Mouse (Mus musculus) forebrain, embryonic 16.5 days (tissue): ENCODE data around the gene Tmem211. TPM values are rescaled to one million over a fixed set of nuclear protein-coding genes. Genes with fewer than 3 reads are reported as not detected.

Experiments used
- ATAC-seq: fragments of 200-750 bp; cut with Nextera tagmentation; 2 replicates; pipeline ENCODE4 v1.8.0; 2017; ENCODE audit warnings: mild to moderate bottlenecking, moderate library complexity
- H3K27ac ChIP-seq: fragments of 300-500 bp; sonication (generic); 2 replicates; pipeline ENCODE4 v1.5.1; 2014; ENCODE audit warnings: low read length, control low read depth
- H3K27me3 ChIP-seq: fragments of 300-500 bp; sonication (generic); replicated peaks from 2 replicates; pipeline ENCODE4 v1.6.1; 2014; ENCODE audit warnings: low read length; ENCODE audit not compliant: control insufficient read depth, insufficient read depth
- H3K36me3 ChIP-seq: fragments of 300-500 bp; sonication (generic); 2 replicates; pipeline ENCODE4 v1.6.1; 2014; ENCODE audit not compliant: control insufficient read depth, insufficient read depth
- H3K4me1 ChIP-seq: fragments of 300-500 bp; sonication (generic); replicated peaks from 2 replicates; pipeline ENCODE4 v1.6.1; 2014; ENCODE audit warnings: low read length; ENCODE audit not compliant: control insufficient read depth, insufficient read depth
- H3K4me2 ChIP-seq: fragments of 300-500 bp; sonication (generic); 2 replicates; pipeline ENCODE4 v1.6.1; 2014; ENCODE audit warnings: mild to moderate bottlenecking, low read length, control low read depth
- H3K4me3 ChIP-seq: fragments of 300-500 bp; sonication (generic); replicated peaks from 2 replicates; pipeline ENCODE4 v1.5.1; 2014; ENCODE audit warnings: mild to moderate bottlenecking, low read length, control low read depth
- H3K9ac ChIP-seq: fragments of 300-500 bp; sonication (generic); replicated peaks from 2 replicates; pipeline ENCODE4 v1.6.1; 2014; ENCODE audit warnings: low read depth, low read length, control low read depth
- H3K9me3 ChIP-seq: fragments of 300-500 bp; sonication (generic); 2 replicates; pipeline ENCODE4 v1.6.1; 2016; ENCODE audit warnings: low read length; ENCODE audit not compliant: control insufficient read depth
- WGBS: fragments of 180-500 bp; shearing (Covaris S2); extraction: QIAGEN DNeasy Blood & Tissue Kit; methylation state at CpG from one replicate; pipeline ENCODE4 v1.1.7; 2014; 5-methylcytosine and 5-hydroxymethylcytosine counted together
- polyA plus RNA-seq: library from polyadenylated mRNA; unstranded; fragments of >200 nt; fragmentation: Nextera tagmentation; extraction: Ambion mirVana; gene quantifications from 2 replicates; pipeline ENCODE4 v1.2.1, GENCODE M21; 2015

Tmem211 gene
- polyA plus RNA-seq, 1 experiment from 2014 or later = not detected

DNA sequence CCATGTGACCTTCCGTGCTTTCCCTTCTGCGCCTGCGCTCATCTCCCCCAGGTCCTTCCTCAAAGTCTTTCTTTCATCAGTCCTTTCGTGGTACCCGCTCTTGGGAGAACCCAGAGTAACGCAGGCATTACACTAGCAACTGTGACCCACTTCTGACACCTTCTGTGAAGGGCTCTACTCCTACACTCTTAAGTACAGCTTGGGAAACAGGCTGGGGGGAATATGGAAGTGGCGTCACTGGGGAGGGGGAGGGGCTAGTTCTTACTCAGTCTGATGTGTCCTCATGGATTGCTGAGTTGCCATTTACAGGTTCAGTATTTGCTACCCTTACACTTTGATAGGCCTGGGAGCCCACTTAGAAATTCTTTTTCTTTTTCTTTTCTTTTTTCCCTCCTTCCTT is 54.8 kb downstream of the Tmem211 start:
- Histone ChIP-seq H3K27ac (no peak overlapping the region), H3K4me3 (no peak overlapping the region), H3K9me3 (no peaks in the 10 kb centered on the region), H3K4me1 (no peaks in the 10 kb centered on the region; the same call in 1 of the 2 replicates), H3K27me3 (no peaks in the 10 kb centered on the region), H3K36me3 (peaks cover 2% of the 10 kb centered on the region; the same call in 1 of the 2 replicates), H3K4me2 (no peak overlapping the region), H3K9ac (no peak overlapping the region)
- 89% methylated on average over 7 of the region's 7 CpGs for WGBS
- no peak for ATAC-seq

DNA sequence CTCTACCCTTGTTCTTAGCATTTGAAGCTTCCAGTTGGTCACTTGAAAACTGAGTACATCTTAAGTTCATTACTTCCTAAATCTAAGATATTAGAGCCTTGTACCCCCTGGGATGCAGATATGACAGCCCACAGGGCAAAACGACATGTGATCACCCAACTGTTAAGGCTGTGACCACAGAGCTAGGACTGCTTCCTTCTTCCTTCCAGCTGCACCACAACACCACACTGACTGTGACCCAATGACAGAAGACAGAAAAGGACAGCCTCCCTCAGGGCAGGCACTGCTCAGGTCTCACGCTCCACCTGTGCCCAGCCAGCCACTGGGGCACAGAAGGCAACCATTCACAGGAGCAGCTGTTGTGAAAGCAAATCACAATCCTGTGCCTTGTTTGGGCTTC is 57.0 kb downstream of the Tmem211 start:
- Histone ChIP-seq H3K4me2 (no peak overlapping the region), H3K27me3 (peaks cover 16% of the 10 kb centered on the region), H3K27ac (no peak overlapping the region), H3K4me3 (no peak overlapping the region), H3K9me3 (no peaks in the 10 kb centered on the region), H3K4me1 (peaks cover 8% of the 10 kb centered on the region; the same call in 1 of the 2 replicates), H3K9ac (no peak overlapping the region), H3K36me3 (peaks cover 2% of the 10 kb centered on the region; the same call in 1 of the 2 replicates)
- ATAC-seq = no peak
- 73% methylated on average over 2 of the region's 2 CpGs for WGBS

DNA sequence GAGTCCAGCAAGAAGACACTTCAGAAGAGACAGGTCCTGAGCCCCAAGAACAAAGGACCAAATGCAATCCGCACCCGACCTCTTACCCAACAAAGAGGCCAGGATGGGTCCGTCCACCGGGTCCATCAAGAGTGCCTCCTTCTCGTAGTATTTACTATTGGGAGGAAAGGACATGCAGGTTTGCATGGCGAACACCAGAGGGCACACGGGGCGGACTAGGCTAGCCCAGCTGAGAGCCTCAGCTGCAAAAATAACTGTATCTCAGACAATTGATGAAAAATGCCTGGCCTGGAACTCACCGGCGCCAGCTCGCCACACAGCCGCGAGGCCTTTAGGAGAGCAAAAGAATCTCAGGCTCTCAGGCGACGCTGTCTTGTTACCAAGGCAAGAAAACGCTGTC is 58.8 kb downstream of the Tmem211 start:
- Histone ChIP-seq H3K4me3 (no peak overlapping the region), H3K9ac (no peak overlapping the region), H3K27ac (no peak overlapping the region), H3K27me3 (peaks cover 23% of the 10 kb centered on the region), H3K4me1 (peaks cover 8% of the 10 kb centered on the region; the same call in 1 of the 2 replicates), H3K9me3 (no peaks in the 10 kb centered on the region), H3K4me2 (no peak overlapping the region), H3K36me3 (peaks cover 2% of the 10 kb centered on the region; the same call in 1 of the 2 replicates)
- 65% methylated on average over 16 of the region's 16 CpGs for WGBS
- no peak for ATAC-seq

DNA sequence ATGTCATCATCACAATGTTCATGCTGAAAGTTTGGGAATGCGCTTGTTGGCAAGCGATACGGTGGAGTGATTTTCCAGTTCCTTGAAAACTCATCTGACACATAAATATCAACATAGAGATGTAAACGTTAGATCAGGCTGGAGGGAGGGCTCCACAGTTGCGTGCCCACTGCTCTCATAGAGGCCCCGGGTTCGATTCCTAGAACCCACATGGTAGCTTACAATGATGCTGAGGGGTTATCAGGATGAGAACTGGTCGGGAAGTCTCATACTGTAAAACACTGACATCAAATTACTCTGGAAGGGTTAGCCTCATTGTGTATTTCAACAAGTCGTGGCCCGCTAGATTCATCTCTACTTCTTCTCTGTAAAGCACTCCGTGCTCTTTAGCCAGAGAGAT is 59.3 kb downstream of the Tmem211 start:
- ATAC-seq = no peak

GRCm38 (mm10) chr5:113286591-113287520 is 60.1 kb downstream of the Tmem211 start:
- peaks cover 23% of the 10 kb centered on the region for H3K27me3 ChIP-seq
- peak; percentile 34; the same call in 1 of the 2 replicates for ATAC-seq
- 3% methylated on average over 57 of the region's 60 CpGs for WGBS
- peaks cover 8% of the 10 kb centered on the region; the same call in 1 of the 2 replicates for H3K4me1 ChIP-seq
- H3K27ac ChIP-seq = no peak overlapping the region
- H3K4me2 ChIP-seq = peak overlapping the region; percentile 54
- H3K36me3 ChIP-seq = peaks cover 2% of the 10 kb centered on the region; the same call in 1 of the 2 replicates
- H3K9me3 ChIP-seq = no peaks in the 10 kb centered on the region
- H3K4me3 ChIP-seq = peak overlapping the region; percentile 26
- peak overlapping the region; percentile 36 for H3K9ac ChIP-seq

More for the DNA sequence above, 59.3 kb downstream of the Tmem211 start:
- Histone ChIP-seq H3K36me3 (peaks cover 2% of the 10 kb centered on the region; the same call in 1 of the 2 replicates), H3K27ac (no peak overlapping the region), H3K4me2 (no peak overlapping the region), H3K9me3 (no peaks in the 10 kb centered on the region), H3K4me1 (peaks cover 8% of the 10 kb centered on the region; the same call in 1 of the 2 replicates), H3K9ac (no peak overlapping the region), H3K4me3 (no peak overlapping the region), H3K27me3 (peaks cover 23% of the 10 kb centered on the region)
- WGBS = 71% methylated on average over 11 of the region's 11 CpGs

- H3K4me3 ChIP-seq = no peak overlapping the region
- H3K36me3 ChIP-seq = peaks cover 2% of the 10 kb centered on the region; the same call in 1 of the 2 replicates
- peaks cover 23% of the 10 kb centered on the region for H3K27me3 ChIP-seq
- no peak for ATAC-seq
- no peak overlapping the region for H3K4me2 ChIP-seq
- H3K9me3 ChIP-seq = no peaks in the 10 kb centered on the region
- H3K4me1 ChIP-seq = peaks cover 13% of the 10 kb centered on the region; the same call in 1 of the 2 replicates
- WGBS = 46% methylated on average over 5 of the region's 5 CpGs
- no peak overlapping the region for H3K9ac ChIP-seq
- H3K27ac ChIP-seq = no peak overlapping the region
Measured at GRCm38 (mm10) chr5:113287762-113288161, 61.1 kb downstream of the Tmem211 start.

- Histone ChIP-seq H3K27ac (no peak overlapping the region), H3K27me3 (peaks cover 23% of the 10 kb centered on the region), H3K36me3 (peaks cover 2% of the 10 kb centered on the region; the same call in 1 of the 2 replicates), H3K9me3 (no peaks in the 10 kb centered on the region), H3K4me1 (peaks cover 19% of the 10 kb centered on the region; the same call in 1 of the 2 replicates), H3K9ac (no peak overlapping the region), H3K4me3 (no peak overlapping the region), H3K4me2 (no peak overlapping the region)
- ATAC-seq = no peak
- 59% methylated on average over 13 of the region's 13 CpGs for WGBS
Measured at GRCm38 (mm10) chr5:113288490-113288889, 61.8 kb downstream of the Tmem211 start.

Other genes starting within 250 kb of the Tmem211 start
- gene Grk3, start 211.1 kb upstream of the Tmem211 start, polyA plus RNA-seq = 16.3 and 25.1 TPM in 2 replicates
- gene Crybb2, start 156.8 kb upstream of the Tmem211 start, polyA plus RNA-seq = not detected in 2 replicates
- 0.56 and 0.94 TPM in 2 replicates for gene Crybb3, start 145.3 kb upstream of the Tmem211 start, polyA plus RNA-seq
- gene 2900026A02Rik, start 5.7 kb upstream of the Tmem211 start, polyA plus RNA-seq = 4.6 and 5.0 TPM in 2 replicates
- gene Sgsm1, start 83.9 kb downstream of the Tmem211 start, polyA plus RNA-seq = 15.8 and 19.2 TPM in 2 replicates
- not detected in 2 replicates for gene Aym1, start 130.4 kb downstream of the Tmem211 start, polyA plus RNA-seq